8 mouse cellular contexts compared by ENCODE assay signal in the genomic region with DNA sequence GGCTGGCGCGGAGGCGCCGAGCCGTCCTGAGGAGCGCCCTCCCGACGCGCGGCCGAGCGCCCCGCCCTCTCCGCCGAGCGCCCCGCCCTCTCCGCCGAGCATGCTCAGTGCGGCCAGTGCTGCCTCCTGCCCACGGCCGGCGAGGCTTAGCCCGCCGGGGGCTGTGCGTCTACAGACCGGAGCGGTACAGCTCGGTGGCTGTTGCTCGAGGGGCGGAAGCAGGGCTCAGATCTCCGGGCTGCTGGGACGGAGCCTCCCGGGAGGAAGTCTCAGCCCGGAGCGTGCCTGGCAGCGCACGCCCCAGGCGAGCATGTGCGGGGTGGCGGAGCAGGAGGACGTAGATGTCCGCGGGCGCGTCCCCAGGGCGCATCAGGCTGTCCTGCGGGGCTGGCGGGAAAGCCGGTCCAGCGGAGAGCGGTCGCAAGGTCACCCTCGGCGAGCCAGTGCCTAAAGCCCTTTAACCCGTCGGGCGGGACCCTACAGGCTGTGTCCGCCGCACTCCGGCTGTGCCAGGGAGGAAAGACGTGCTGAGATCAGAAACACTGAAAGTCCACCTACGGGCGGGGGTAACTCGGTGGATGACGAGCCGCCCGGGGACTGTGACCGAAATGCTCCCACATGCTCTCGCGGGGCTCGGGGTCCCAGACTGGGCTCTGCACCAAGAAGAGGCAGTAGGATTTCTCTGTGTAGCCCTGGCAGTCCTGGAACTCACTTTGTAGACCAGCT. TPM values are rescaled to one million over a fixed set of nuclear protein-coding genes. Genes with fewer than 3 reads are reported as not detected.
DNase-seq lines count a peak whose midpoint lies in the region; ATAC-seq and TF ChIP-seq lines count a peak whose summit lies in the region.

No protein-coding gene starts in this region.

- ATAC-seq in forebrain, postnatal 0 days = peak; percentile 96
- peak; percentile 99 for ATAC-seq in lung, embryonic 14.5 days (ENCODE audit: insufficient read depth)
- peak; percentile 74 for ATAC-seq in neutrophil, adult 5-6 weeks (ENCODE audit: extremely low read depth, insufficient number of reproducible peaks, low FRiP score, poor library complexity, severe bottlenecking)

- H3K36me3 ChIP-seq in forebrain, postnatal 0 days (ENCODE audit: insufficient read depth) = no peaks in the 10 kb centered on the region
- no peaks in the 10 kb centered on the region for H3K36me3 ChIP-seq in lung, embryonic 14.5 days (ENCODE audit: insufficient read depth)

- no peaks in the 10 kb centered on the region for H3K9me3 ChIP-seq in forebrain, postnatal 0 days (ENCODE audit: low read length)
- H3K9me3 ChIP-seq in lung, embryonic 14.5 days (ENCODE audit: low read depth, low read length) = no peaks in the 10 kb centered on the region

- H3K9ac ChIP-seq in forebrain, postnatal 0 days = peak overlapping the region; percentile 90
- peak overlapping the region; percentile 79 for H3K9ac ChIP-seq in lung, embryonic 14.5 days

- peak; percentile 67 for DNase-seq in MEL-GATA-1-ER (ENCODE audit: extremely low read depth, low read depth)
- peak; percentile 92 for DNase-seq in cerebellum, adult 2 months
- DNase-seq in forebrain, postnatal 0 days = peak; percentile 93
- DNase-seq in heart, postnatal 4 days = peak; percentile 94
- DNase-seq in layer of hippocampus, adult 8-10 months (ENCODE audit: low spot score in 2 of 2) = peak; percentile 79 to 80
- DNase-seq in lung, embryonic 14.5 days = peak; percentile 96
- DNase-seq in testis, postnatal 14 days (ENCODE audit: low spot score) = peak; percentile 89

- no peak for TF ChIP-seq CTCF in cerebellum, adult 2 months (IDR thresholded peaks at IDR 0.05; ENCODE audit: borderline replicate concordance, insufficient read depth, low read depth, low read length)
- peak; percentile 11; the same call in 1 of the 2 replicates for TF ChIP-seq CTCF in forebrain, postnatal 0 days (IDR thresholded peaks at IDR 0.05; ENCODE audit: low read depth)
- TF ChIP-seq CTCF in lung, embryonic 14.5 days (IDR thresholded peaks at IDR 0.05; ENCODE audit: low read depth) = no peak

- H3K4me3 ChIP-seq in cerebellum, adult 2 months (replicated peaks; ENCODE audit: insufficient read depth, low read depth, low read length) = peak overlapping the region; percentile 56
- H3K4me3 ChIP-seq in forebrain, postnatal 0 days (ENCODE audit: low read depth, low read length) = peak overlapping the region; percentile 82
- peak overlapping the region; percentile 63 for H3K4me3 ChIP-seq in lung, embryonic 14.5 days (ENCODE audit: low read depth, low read length)

- H3K27me3 ChIP-seq in cerebellum, adult 2 months (ENCODE audit: control insufficient read depth, insufficient read depth, low read length) = no peaks in the 10 kb centered on the region
- no peaks in the 10 kb centered on the region for H3K27me3 ChIP-seq in forebrain, postnatal 0 days (ENCODE audit: insufficient read depth, low read length)
- no peaks in the 10 kb centered on the region for H3K27me3 ChIP-seq in lung, embryonic 14.5 days (ENCODE audit: insufficient read depth, low read length)

- no peaks in the 10 kb centered on the region; the same call in 1 of the 2 replicates for H3K4me1 ChIP-seq in cerebellum, adult 2 months (ENCODE audit: control insufficient read depth, insufficient read depth, low read length)
- H3K4me1 ChIP-seq in forebrain, postnatal 0 days (ENCODE audit: insufficient read depth) = no peaks in the 10 kb centered on the region; the same call in 1 of the 2 replicates
- 0 out of 2 replicates have a peak, but pooled peaks cover 3% of the 10 kb centered on the region for H3K4me1 ChIP-seq in lung, embryonic 14.5 days (ENCODE audit: insufficient read depth)

- H3K4me2 ChIP-seq in forebrain, postnatal 0 days (ENCODE audit: low read depth) = peak overlapping the region; percentile 89
- H3K4me2 ChIP-seq in lung, embryonic 14.5 days = peak overlapping the region; percentile 91

- WGBS in cerebellum, adult 2 months = under 1% methylated on average over 72 of the region's 72 CpGs
- WGBS in forebrain, postnatal 0 days = 1% methylated on average over 60 of the region's 72 CpGs
- WGBS in lung, embryonic 14.5 days = under 1% methylated on average over 72 of the region's 72 CpGs

- H3K27ac ChIP-seq in cerebellum, adult 2 months (ENCODE audit: insufficient read depth, low read length) = peak overlapping the region; percentile 67
- H3K27ac ChIP-seq in forebrain, postnatal 0 days (ENCODE audit: low read depth, low read length) = peak overlapping the region; percentile 94
- H3K27ac ChIP-seq in lung, embryonic 14.5 days (ENCODE audit: low read depth) = peak overlapping the region; percentile 90

- peak; percentile 97 for TF ChIP-seq POLR2A in cerebellum, adult 2 months (IDR thresholded peaks at IDR 0.05; ENCODE audit: borderline replicate concordance, insufficient read depth, low read length)

RNA-seq across cellular contexts. Expression of a gene that starts 0.5 kb away (rescaled TPM):
- 188 and 206 TPM in 2 replicates for polyA plus RNA-seq in cerebellum, adult 2 months (2012; rRNA removed)
- 83.6 and 88.5 TPM in 2 replicates for total RNA-seq in forebrain, postnatal 0 days (2014; rRNA removed)
- 48.5 and 63.9 TPM in 2 replicates for polyA plus RNA-seq in forebrain, postnatal 0 days (2015; fragmentation: Nextera tagmentation; extraction: Ambion mirVana)
- 10 to 100 TPM; 50.2 to 52.3 TPM for total RNA-seq in heart, postnatal 4 days (2021)
- total RNA-seq in layer of hippocampus, adult 8-10 months (2022) = 100 to 1,000 TPM; 210 to 228 (median 216) TPM
- 67.9 and 75.0 TPM in 2 replicates for polyA plus RNA-seq in lung, embryonic 14.5 days (2014; fragmentation: Nextera tagmentation; extraction: Ambion mirVana)
- 62.9 and 63.7 TPM in 2 replicates for total RNA-seq in neutrophil, adult 5-6 weeks (2017)

Comparison
In these comparisons a context has a peak if more than half of its experiments do, and no peak if none do; other contexts are left out.
1. Peak in every context shown above with its lines: DNase-seq, ATAC-seq, H3K4me3 ChIP-seq and H3K27ac ChIP-seq.